Mouse (Mus musculus): Measurements from ENCODE around the gene Srl. TPM values are rescaled to one million over a fixed set of nuclear protein-coding genes. Genes with fewer than 3 reads are reported as not detected.
"Not testable (repeated sequence)": the region's sequence is repeated elsewhere in the genome, so short reads cannot be mapped to it uniquely, and the experiment has no call there.

The Srl gene
- 28.9 and 31.8 TPM in 2 replicates for polyA plus RNA-seq (2015; fragmentation: Nextera tagmentation; extraction: Ambion mirVana)

DNA sequence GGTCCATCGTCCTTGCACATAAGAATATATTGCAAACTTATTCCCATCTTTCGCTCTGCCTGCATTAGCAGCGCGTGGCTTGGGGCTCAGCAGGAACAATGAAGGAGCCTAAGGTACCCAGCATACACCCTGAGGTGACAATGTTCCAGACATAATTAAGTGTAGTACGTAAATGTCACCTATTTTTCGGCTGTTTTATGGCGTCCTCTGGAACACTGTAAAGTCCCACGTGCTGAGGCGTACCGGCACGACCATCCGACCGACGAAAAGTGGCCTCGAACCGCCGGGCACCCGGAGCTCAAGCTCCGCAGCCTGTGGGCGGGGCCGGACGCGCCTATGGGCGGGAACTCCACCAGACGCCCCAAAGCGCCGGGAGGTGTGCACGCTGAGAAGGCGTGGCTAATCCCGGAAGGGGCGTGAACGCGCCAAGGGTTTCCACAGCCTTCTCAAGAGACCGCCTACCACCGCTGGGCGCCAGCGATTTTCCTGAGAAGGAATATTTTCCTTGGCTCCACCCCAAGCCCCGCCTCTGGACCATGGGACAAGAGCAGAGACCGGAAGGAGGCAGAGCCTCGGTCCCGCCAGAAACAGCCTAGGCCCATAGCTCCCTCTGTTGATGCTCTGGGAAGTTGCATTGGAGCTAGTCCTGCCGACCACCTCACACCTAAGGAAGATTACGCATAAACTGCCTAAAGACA is at the start of gene Srl:
Gene Srl (minus strand): TSS at position 316 of the 698 bp plus-strand sequence.
- Histone ChIP-seq H3K9ac (peak within 1 kb of the TSS; percentile 62), H3K27ac (replicated peaks) (peak within 1 kb of the TSS; percentile 70), H3K9me3 (no peaks in the 10 kb centered on the region), H3K4me2 (peak within 1 kb of the TSS; percentile 55), H3K4me1 (replicated peaks) (peaks cover 26% of the 10 kb centered on the region), H3K36me3 (peaks cover 18% of the 10 kb centered on the region), H3K4me3 (peak within 1 kb of the TSS; percentile 43), H3K27me3 (no peaks in the 10 kb centered on the region)
- WGBS = 1% methylated on average over 43 of the region's 43 CpGs
- peak; percentile 98 for ATAC-seq (ENCODE audit: low read depth)

DNA sequence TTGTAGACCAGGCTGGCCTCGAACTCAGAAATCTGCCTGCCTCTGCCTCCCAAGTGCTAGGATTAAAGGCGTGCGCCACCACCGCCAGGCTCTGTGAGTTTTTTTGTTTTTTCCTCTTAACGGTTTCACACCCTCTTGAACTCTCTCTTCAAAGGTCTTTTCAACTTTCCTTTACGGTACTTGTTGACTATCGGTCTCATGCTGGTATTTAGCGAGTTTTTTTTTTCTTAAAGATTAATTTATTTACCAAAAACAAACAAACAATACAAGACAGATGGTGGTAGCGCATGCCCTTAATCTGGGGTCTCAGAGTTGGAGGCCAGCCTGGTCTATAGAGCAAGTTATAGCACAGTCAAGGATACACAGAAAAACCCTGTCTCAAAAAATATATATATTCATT is 48.6 kb upstream of the Srl start:
- H3K9me3 ChIP-seq = no peaks in the 10 kb centered on the region
- H3K4me2 ChIP-seq = no peak overlapping the region
- ATAC-seq (ENCODE audit: low read depth) = no peak
- H3K27ac ChIP-seq (replicated peaks) = no peak overlapping the region
- H3K4me1 ChIP-seq (replicated peaks) = peaks cover 42% of the 10 kb centered on the region
- H3K9ac ChIP-seq = no peak overlapping the region
- H3K27me3 ChIP-seq = no peaks in the 10 kb centered on the region
- H3K36me3 ChIP-seq = peaks cover 9% of the 10 kb centered on the region
- 96% methylated on average over 9 of the region's 9 CpGs for WGBS
- no peak overlapping the region for H3K4me3 ChIP-seq

- Histone ChIP-seq H3K36me3 (peaks cover 9% of the 10 kb centered on the region), H3K4me2 (peak overlapping the region; percentile 66), H3K9ac (no peak overlapping the region), H3K27me3 (no peaks in the 10 kb centered on the region), H3K4me1 (replicated peaks) (peaks cover 26% of the 10 kb centered on the region), H3K9me3 (no peaks in the 10 kb centered on the region), H3K27ac (replicated peaks) (peak overlapping the region; percentile 82), H3K4me3 (0 out of 2 replicates have a peak overlapping the region, but pooled peaks have one; percentile 50)
- WGBS = 58% methylated on average over 5 of the region's 5 CpGs
- ATAC-seq (ENCODE audit: low read depth) = no peak
Observed at GRCm38 (mm10) chr16:4587516-4588210, 46.0 kb upstream of the Srl start.

- Histone ChIP-seq H3K4me1 (replicated peaks) (peaks cover 16% of the 10 kb centered on the region), H3K27ac (replicated peaks) (peak overlapping the region; percentile 82), H3K9ac (peak overlapping the region; percentile 70), H3K27me3 (no peaks in the 10 kb centered on the region), H3K4me2 (peak overlapping the region; percentile 66), H3K36me3 (peaks cover 9% of the 10 kb centered on the region), H3K4me3 (peak overlapping the region; percentile 50), H3K9me3 (no peaks in the 10 kb centered on the region)
- under 1% methylated on average over 43 of the region's 43 CpGs for WGBS
- peak; percentile 97 for ATAC-seq (ENCODE audit: low read depth)
Observed at GRCm38 (mm10) chr16:4586531-4587123, 45.0 kb upstream of the Srl start.

DNA sequence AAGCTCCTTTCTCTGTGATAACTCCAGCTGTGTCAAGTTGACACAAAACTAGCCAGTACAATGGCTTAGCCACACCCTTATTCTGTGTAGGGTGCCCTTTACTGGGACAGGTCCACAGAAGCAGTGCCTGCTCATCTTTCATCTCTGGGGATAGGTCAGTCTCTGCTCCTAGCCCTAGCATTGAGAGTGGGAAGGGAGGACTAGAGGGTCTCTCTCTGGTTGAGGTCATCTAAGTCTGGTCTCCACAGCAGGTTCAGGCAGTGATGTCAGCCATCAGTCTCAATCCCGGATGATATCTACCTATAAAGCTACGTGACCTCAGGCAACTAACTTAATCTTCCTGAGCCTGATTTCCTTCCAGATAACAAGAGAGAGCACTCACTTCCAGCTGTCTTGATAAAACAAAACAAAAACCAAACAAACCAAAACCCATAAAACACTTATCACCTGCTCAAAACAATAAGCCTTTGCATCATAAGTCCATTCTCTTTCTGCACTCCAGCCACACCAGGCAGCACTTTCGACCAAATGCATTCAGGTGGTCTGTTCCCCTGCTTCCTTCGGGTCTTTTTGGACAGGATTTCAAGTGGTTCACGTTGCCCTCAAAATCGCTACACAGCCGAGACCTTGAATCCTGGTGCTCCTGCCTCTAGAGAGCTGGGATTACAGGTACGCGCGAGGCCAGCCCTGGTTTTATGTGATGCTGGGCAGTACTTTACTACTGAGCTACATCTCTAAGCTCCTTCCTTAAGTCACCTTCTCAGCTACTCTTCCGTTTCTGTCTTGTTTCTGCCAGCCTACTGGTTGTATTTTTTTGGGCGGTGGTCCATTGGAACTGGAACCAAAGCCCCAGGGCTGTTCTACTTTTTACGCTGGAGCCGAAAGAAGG is 44.3 kb upstream of the Srl start:
- no peaks in the 10 kb centered on the region for H3K27me3 ChIP-seq
- peak overlapping the region; percentile 66 for H3K4me2 ChIP-seq
- H3K9ac ChIP-seq = peak overlapping the region; percentile 70
- peak; percentile 54 for ATAC-seq (ENCODE audit: low read depth)
- WGBS = 10% methylated on average over 14 of the region's 14 CpGs
- peak overlapping the region; percentile 50 for H3K4me3 ChIP-seq
- H3K4me1 ChIP-seq (replicated peaks) = peaks cover 16% of the 10 kb centered on the region
- peaks cover 6% of the 10 kb centered on the region for H3K36me3 ChIP-seq
- no peaks in the 10 kb centered on the region for H3K9me3 ChIP-seq
- peak overlapping the region; percentile 82 for H3K27ac ChIP-seq (replicated peaks)

DNA sequence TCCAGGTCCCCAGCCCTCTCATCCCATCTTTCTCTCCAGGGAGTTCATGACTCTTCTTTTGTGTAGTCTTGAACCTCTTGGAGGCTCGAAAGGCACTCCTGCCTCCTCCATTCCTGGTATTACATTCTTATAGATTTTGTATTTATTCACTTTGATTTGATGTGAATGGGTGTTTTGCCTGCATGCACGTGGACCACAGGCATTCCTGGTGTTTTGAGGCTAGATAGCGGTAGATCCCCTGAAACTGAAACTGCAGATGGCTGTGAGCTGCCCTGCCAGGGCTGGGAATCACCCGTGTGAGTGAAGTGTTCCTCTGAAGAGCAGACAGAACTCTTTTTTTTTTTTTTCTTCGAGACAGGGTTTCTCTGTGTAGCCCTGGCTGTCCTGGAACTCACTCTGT is 42.8 kb upstream of the Srl start:
- Histone ChIP-seq H3K36me3 (no peaks in the 10 kb centered on the region), H3K4me2 (no peak overlapping the region), H3K9ac (no peak overlapping the region), H3K4me3 (no peak overlapping the region), H3K27me3 (no peaks in the 10 kb centered on the region), H3K4me1 (replicated peaks) (peaks cover 16% of the 10 kb centered on the region), H3K9me3 (no peaks in the 10 kb centered on the region), H3K27ac (replicated peaks) (no peak overlapping the region)
- 77% methylated on average over 5 of the region's 5 CpGs for whole genome bisulfite sequencing
- no peak for ATAC-seq (ENCODE audit: low read depth)

- no peak overlapping the region for H3K4me2 ChIP-seq
- 83% methylated on average over 3 of the region's 3 CpGs for WGBS
- no peaks in the 10 kb centered on the region for H3K27me3 ChIP-seq
- no peak overlapping the region for H3K27ac ChIP-seq (replicated peaks)
- H3K4me1 ChIP-seq (replicated peaks) = peaks cover 16% of the 10 kb centered on the region
- H3K4me3 ChIP-seq = no peak overlapping the region
- no peaks in the 10 kb centered on the region for H3K36me3 ChIP-seq
- ATAC-seq (ENCODE audit: low read depth) = no peak
- no peak overlapping the region for H3K9ac ChIP-seq
- H3K9me3 ChIP-seq = no peaks in the 10 kb centered on the region
Observed at GRCm38 (mm10) chr16:4583807-4584206, 42.2 kb upstream of the Srl start.

DNA sequence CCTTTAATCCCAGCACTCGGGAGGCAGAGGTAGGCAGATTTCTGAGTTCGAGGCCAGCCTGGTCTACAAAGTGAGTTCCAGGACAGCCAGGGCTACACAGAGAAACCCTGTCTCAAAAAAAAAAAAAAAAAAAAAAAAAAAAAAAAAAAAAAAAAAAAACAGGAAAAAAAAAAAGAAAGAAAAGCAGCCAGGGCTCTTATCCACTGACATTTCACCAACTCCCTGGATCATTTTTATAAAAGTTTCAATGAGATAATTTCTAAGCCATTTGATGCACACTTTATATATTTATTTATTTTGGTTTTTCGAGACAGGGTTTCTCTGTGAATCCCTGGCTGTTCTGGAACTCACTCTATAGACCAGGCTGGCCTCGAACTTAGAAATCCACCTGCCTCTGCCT is 39.6 kb upstream of the Srl start:
- not testable (repeated sequence) for H3K27ac ChIP-seq (replicated peaks); H3K4me2 ChIP-seq; H3K9me3 ChIP-seq; H3K36me3 ChIP-seq; H3K27me3 ChIP-seq; H3K4me1 ChIP-seq (replicated peaks); ATAC-seq (ENCODE audit: low read depth); H3K9ac ChIP-seq; H3K4me3 ChIP-seq
- WGBS = 87% methylated on average over 4 of the region's 4 CpGs

DNA sequence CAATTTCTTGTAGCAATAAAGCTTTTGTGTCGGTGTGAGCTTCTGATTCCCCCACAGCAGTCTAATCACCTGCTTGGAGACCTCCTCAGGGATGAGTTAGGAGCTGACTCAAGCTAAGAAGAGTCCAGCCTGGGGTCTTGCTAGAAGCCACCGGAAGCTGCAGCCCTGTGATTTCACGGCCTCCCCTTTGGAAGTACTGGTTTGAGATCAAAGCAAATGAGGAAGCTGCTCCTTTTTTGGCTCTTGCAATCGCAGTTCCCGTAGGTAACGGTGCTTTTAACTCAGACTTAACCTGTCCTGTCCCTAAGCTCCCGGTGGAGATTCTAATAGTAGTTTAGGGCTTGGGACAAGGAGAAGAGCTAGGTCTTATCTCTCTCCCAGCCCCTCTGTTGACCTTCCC is 37.0 kb upstream of the Srl start:
- WGBS = 57% methylated on average over 7 of the region's 7 CpGs
- H3K4me2 ChIP-seq = no peak overlapping the region
- ATAC-seq (ENCODE audit: low read depth) = no peak
- H3K27ac ChIP-seq (replicated peaks) = no peak overlapping the region
- H3K36me3 ChIP-seq = no peaks in the 10 kb centered on the region
- no peaks in the 10 kb centered on the region for H3K9me3 ChIP-seq
- H3K4me3 ChIP-seq = no peak overlapping the region
- no peak overlapping the region for H3K9ac ChIP-seq
- H3K4me1 ChIP-seq (replicated peaks) = no peaks in the 10 kb centered on the region
- no peaks in the 10 kb centered on the region for H3K27me3 ChIP-seq

DNA sequence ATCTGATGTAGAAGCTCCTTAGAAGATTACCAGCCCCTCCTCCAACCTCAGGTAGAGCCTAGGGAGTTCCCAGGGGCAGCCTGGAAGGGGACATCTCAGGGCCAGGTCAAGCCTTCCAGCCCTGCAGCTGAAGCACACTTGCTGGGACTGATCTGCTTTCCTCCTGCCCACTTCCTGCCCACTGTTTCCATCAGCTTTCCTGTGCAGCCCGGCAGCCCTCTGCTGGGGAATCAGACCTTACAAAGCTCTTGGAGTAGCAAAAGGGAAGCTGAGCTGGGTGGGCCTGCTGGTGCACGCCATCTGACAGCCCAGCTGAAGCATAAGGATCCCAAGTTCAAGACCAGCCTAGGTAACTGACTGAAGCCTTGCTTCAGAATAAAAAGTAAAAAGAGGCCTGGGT is 35.3 kb upstream of the Srl start:
- ATAC-seq (ENCODE audit: low read depth) = no peak
- Histone ChIP-seq H3K9ac (no peak overlapping the region), H3K27ac (replicated peaks) (no peak overlapping the region), H3K9me3 (no peaks in the 10 kb centered on the region), H3K4me3 (no peak overlapping the region), H3K4me2 (no peak overlapping the region), H3K36me3 (no peaks in the 10 kb centered on the region), H3K27me3 (no peaks in the 10 kb centered on the region), H3K4me1 (replicated peaks) (no peaks in the 10 kb centered on the region)
- 69% methylated on average over 2 of the region's 2 CpGs for WGBS

DNA sequence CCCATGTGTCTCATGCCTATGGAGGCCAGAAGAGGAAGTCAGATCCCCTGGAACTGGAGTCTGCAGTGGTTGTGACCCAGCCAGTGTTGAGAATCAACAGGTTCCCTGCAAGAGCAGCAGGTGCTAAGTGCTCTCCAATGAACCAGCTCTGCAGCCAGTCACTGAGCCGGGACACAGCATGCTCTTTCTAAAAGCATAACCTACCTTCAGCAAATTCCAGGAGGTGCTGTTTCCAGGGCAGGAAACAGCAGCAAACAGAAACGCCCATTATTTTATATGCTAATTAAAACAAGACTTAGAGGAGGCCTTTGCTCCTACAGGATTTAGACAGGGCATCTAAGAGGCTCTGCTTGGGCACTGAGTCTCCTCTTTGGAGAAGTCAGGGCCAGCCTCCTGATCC is 34.4 kb upstream of the Srl start:
- 48% methylated on average over 2 of the region's 2 CpGs for WGBS
- ATAC-seq (ENCODE audit: low read depth) = no peak
- Histone ChIP-seq H3K27me3 (no peaks in the 10 kb centered on the region), H3K4me3 (no peak overlapping the region), H3K27ac (replicated peaks) (no peak overlapping the region), H3K4me2 (no peak overlapping the region), H3K36me3 (no peaks in the 10 kb centered on the region), H3K4me1 (replicated peaks) (no peaks in the 10 kb centered on the region), H3K9me3 (no peaks in the 10 kb centered on the region), H3K9ac (no peak overlapping the region)

Data from neural tube, embryonic 13.5 days (tissue).